Mouse (Mus musculus) G1E-ER4 (cell line): ENCODE data around the gene BC055324. TPM values are rescaled to one million over a fixed set of nuclear protein-coding genes. Genes with fewer than 3 reads are reported as not detected.

Source experiments
- GATA1 ChIP-seq: IDR thresholded peaks from one replicate; pipeline ENCODE4 v1.8.0; 2012; ENCODE audit warnings: low read length, inconsistent platforms
- polyA plus RNA-seq: library from polyadenylated mRNA; stranded (reverse); fragments of >175 nt; gene quantifications from 2 replicates; pipeline ENCODE4 v1.2.3, GENCODE M21; 2012

BC055324 gene
- polyA plus RNA-seq, 1 experiment, result 4.2 TPM

- peak; percentile 5 for TF ChIP-seq GATA1
Observed at GRCm38 (mm10) chr1:163908389-163908788, 86.2 kb downstream of the BC055324 start.

DNA sequence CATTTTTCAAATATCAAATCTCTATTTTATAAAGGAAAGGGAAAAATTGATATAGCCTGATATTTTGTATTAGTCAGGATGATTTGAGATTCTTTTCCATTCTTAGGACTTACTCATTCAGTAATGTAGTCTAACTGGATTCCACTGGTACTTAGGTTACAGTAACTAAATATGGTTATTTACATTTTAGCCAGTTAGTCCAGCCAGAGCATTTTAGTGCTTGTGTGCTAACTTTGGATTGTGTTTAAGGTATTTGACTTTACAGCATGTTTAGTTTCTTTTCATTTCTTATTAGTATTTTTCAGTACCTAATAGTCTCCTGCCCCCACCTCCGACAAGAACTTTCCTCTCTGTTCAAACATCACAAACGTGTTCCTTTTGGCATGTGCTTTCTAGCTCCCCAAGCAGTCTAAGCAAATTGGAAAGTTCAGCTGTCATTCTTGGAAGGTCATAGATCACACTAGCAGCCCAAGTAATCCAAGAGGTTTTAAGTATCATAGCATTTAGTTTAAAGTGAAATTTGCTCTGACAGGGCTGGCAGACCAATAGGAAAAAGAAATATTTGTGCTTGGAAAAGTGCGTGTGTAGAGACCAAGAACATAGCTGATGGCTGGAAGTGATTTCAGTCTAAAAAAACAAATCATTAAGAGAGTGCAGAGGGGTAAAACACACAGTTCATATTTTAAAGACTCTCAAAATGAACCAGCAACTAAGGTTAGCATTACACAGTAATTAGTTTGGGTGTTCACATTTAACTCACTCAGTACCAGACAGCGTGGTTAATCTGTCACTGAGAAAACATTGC lies 87.4 kb downstream of the BC055324 start:
- no peak for TF ChIP-seq GATA1

DNA sequence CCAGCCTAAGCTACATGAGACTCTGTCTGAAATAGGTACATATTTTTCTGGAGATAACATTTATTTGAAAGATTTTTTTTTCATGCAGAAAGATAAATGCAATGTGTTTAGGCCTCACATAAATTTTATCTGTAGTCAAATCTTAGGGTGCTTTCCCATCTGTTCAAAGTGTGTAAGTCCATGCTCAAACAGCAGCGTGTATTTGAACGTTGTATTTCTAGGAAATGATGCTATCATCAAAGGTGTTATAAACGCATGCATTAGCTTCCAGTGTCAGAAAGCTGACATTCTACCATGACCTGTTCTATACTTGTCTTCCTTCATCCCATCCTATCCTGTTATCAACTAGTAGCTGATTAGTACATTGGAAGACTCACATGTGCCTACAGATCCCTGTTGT lies 91.2 kb downstream of the BC055324 start:
- no peak for TF ChIP-seq GATA1

- no peak for TF ChIP-seq GATA1
Observed at GRCm38 (mm10) chr1:163900168-163900567, 94.4 kb downstream of the BC055324 start.

GRCm38 (mm10) chr1:163899575-163899974 lies 95.0 kb downstream of the BC055324 start:
- TF ChIP-seq GATA1, result no peak

GRCm38 (mm10) chr1:163898291-163898764 lies 96.3 kb downstream of the BC055324 start:
- no peak for TF ChIP-seq GATA1

Other genes starting within 250 kb of the BC055324 start
- 2.7 and 4.0 TPM in 2 replicates for gene Kifap3, start 215.2 kb downstream of the BC055324 start, polyA plus RNA-seq
- 10.9 and 11.1 TPM in 2 replicates for gene Scyl3, start 65.7 kb downstream of the BC055324 start, polyA plus RNA-seq
- gene Mettl18, start 93 bp upstream of the BC055324 start, polyA plus RNA-seq, result 0.23 and 0.54 TPM in 2 replicates
- gene Sele, start 53.4 kb upstream of the BC055324 start, polyA plus RNA-seq, result not detected in 2 replicates
- gene Sell, start 67.2 kb upstream of the BC055324 start, polyA plus RNA-seq, result not detected in 2 replicates
- gene Selp, start 120.5 kb upstream of the BC055324 start, polyA plus RNA-seq, result not detected in 2 replicates
- not detected in 2 replicates for gene F5, start 157.0 kb upstream of the BC055324 start, polyA plus RNA-seq